Mouse (Mus musculus) spleen, adult 2 months (tissue): ENCODE results near the gene Aqp12. TPM values are rescaled to one million over a fixed set of nuclear protein-coding genes. Genes with fewer than 3 reads are reported as not detected.

Experiments used
- DNase-seq, 2 experiments: peaks; one replicate each; pipeline versions ENCODE4 v3.0.0 to v3.0.0-alpha.2; 2012 to 2021; ENCODE audit warnings: low spot score in 2 of 2, low read depth in 1 of 2
- H3K27ac ChIP-seq: fragments of 200-500 bp; 2 replicates; pipeline ENCODE4 v1.5.1; 2012; ENCODE audit warnings: low read length, inconsistent platforms; ENCODE audit not compliant: insufficient read depth
- H3K27me3 ChIP-seq: fragments of 200-500 bp; 2 replicates; pipeline ENCODE4 v1.6.1; 2012; ENCODE audit warnings: mild to moderate bottlenecking, moderate library complexity, low read length, inconsistent platforms; ENCODE audit not compliant: control insufficient read depth, insufficient read depth
- H3K36me3 ChIP-seq: fragments of 200-500 bp; 2 replicates; pipeline ENCODE4 v1.6.1; 2012; ENCODE audit warnings: mild to moderate bottlenecking, low read length, inconsistent platforms; ENCODE audit not compliant: control insufficient read depth, insufficient read depth
- H3K4me1 ChIP-seq: fragments of 200-500 bp; 2 replicates; pipeline ENCODE4 v1.6.1; 2011; ENCODE audit warnings: inconsistent platforms; ENCODE audit not compliant: control insufficient read depth, insufficient read depth, insufficient read length
- H3K4me3 ChIP-seq: fragments of 200-500 bp; 2 replicates; pipeline ENCODE4 v1.5.1; 2011; ENCODE audit warnings: mild to moderate bottlenecking, inconsistent platforms; ENCODE audit not compliant: insufficient read depth, insufficient read length; ENCODE audit errors: extremely low read depth
- CTCF ChIP-seq: fragments of 200-500 bp; IDR thresholded peaks from 2 replicates; pipeline ENCODE4 v1.5.1; 2011; ENCODE audit warnings: mild to moderate bottlenecking, inconsistent platforms; ENCODE audit not compliant: insufficient read depth, insufficient read length, insufficient replicate concordance; ENCODE audit errors: extremely low read depth
- POLR2A ChIP-seq: fragments of 200-500 bp; IDR thresholded peaks from 2 replicates; pipeline ENCODE4 v1.6.1; 2011; ENCODE audit warnings: low read depth, low read length, inconsistent platforms
- WGBS: fragments of 180-500 bp; shearing (Covaris S2); methylation state at CpG from one replicate; pipeline ENCODE4 v1.1.7; 2018; 5-methylcytosine and 5-hydroxymethylcytosine counted together
- polyA plus RNA-seq: library from polyadenylated mRNA; depleted of rRNA; stranded (reverse); fragments of >200 nt; gene quantifications from 2 replicates; pipeline ENCODE4 v1.2.3, GENCODE M21; 2012

Aqp12 gene
- polyA plus RNA-seq, 1 experiment = 28.4 TPM

DNA sequence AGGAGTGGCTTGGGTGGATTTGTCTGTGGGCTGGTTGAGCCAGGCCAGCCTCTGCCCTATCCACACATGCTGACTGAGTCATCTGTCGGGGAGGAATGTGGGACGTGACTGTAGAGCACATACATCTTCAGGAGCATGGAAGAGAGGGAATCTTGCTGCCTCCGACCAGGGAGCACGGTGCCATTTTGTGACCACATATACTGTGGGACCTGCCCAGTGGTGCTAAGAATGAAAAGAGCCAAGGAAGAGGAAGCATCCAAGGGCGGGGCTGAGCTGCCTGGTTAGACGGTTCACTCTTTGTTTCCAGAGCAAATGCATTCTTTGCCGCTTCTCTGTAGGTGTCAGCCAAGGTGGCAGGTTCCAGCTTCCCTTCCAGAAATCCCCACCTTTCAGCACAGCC, 27.5 kb upstream of the Aqp12 start:
- H3K27me3 ChIP-seq = no peaks in the 10 kb centered on the region
- TF ChIP-seq CTCF (no peak), POLR2A (no peak)
- no peaks in the 10 kb centered on the region for H3K4me1 ChIP-seq
- DNase-seq = no peak
- no peak overlapping the region for H3K4me3 ChIP-seq
- WGBS = 78% methylated on average over 7 of the region's 7 CpGs
- H3K36me3 ChIP-seq = no peaks in the 10 kb centered on the region
- H3K27ac ChIP-seq = no peak overlapping the region

- H3K36me3 ChIP-seq = no peaks in the 10 kb centered on the region
- H3K4me1 ChIP-seq = no peaks in the 10 kb centered on the region
- TF ChIP-seq POLR2A (no peak), CTCF (no peak)
- WGBS = 77% methylated on average over 11 of the region's 11 CpGs
- H3K27ac ChIP-seq = no peak overlapping the region
- H3K4me3 ChIP-seq = no peak overlapping the region
- no peaks in the 10 kb centered on the region for H3K27me3 ChIP-seq
- no peak for DNase-seq
These were observed 27.0 kb upstream of the Aqp12 start for GRCm38 (mm10) chr1:92979073-92979602.

DNA sequence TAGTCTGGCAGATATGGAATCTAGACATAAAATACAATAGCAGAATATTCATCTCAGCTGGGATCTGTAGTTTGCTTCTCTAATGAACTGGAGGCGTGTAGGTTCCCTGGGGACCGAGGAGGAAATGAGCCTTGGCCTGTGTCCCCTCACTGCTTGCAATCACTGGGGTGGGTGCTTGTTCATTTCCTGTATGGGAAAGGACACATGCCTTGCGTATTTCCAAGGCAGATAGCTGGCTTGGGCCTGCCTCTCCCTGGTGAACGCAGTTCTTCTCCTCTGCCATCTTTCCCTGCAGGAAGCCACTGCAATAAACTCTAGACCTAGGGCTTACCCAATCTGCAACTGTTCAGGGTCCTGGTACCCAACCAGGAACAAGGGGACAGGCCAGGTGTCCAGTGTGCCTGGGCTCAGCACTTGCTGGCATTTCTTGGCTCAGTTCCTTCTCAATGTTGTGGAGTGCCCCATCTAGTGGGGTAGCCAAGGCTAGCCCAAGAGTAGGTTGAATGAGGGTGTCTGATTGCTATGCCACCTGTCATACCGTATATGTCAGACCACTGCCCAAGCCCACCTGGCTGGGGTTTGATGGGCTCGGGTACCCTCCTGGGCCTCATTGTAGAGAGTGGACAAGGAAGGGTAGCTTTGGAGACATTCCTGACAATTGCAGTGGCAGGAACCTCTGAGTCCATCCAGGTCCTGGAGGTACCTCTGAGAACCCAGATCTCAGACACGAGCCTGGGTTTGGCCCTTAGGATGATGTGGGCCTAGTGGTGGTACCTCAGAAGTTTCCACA, 24.9 kb upstream of the Aqp12 start:
- 69% methylated on average over 7 of the region's 7 CpGs for WGBS
- no peaks in the 10 kb centered on the region for H3K4me1 ChIP-seq
- no peak overlapping the region for H3K27ac ChIP-seq
- no peaks in the 10 kb centered on the region for H3K36me3 ChIP-seq
- no peak overlapping the region for H3K4me3 ChIP-seq
- no peaks in the 10 kb centered on the region for H3K27me3 ChIP-seq
- TF ChIP-seq POLR2A = no peak
- no peak for TF ChIP-seq CTCF
- DNase-seq = no peak

- Histone ChIP-seq H3K4me3 (no peak overlapping the region), H3K27ac (no peak overlapping the region), H3K4me1 (no peaks in the 10 kb centered on the region), H3K27me3 (no peaks in the 10 kb centered on the region), H3K36me3 (no peaks in the 10 kb centered on the region)
- WGBS = 93% methylated on average over 17 of the region's 17 CpGs
- DNase-seq = no peak
- no peak for TF ChIP-seq CTCF
- TF ChIP-seq POLR2A = no peak
These were observed 23.1 kb upstream of the Aqp12 start for GRCm38 (mm10) chr1:92982931-92983605.

GRCm38 (mm10) chr1:92984999-92985398, 21.1 kb upstream of the Aqp12 start:
- H3K4me3 ChIP-seq = no peak overlapping the region
- 74% methylated on average over 5 of the region's 5 CpGs for WGBS
- H3K27me3 ChIP-seq = no peaks in the 10 kb centered on the region
- TF ChIP-seq POLR2A (no peak), CTCF (no peak)
- H3K4me1 ChIP-seq = no peaks in the 10 kb centered on the region
- no peaks in the 10 kb centered on the region for H3K36me3 ChIP-seq
- no peak overlapping the region for H3K27ac ChIP-seq
- DNase-seq = no peak

- Histone ChIP-seq H3K4me1 (no peaks in the 10 kb centered on the region), H3K4me3 (no peak overlapping the region), H3K27ac (no peak overlapping the region), H3K36me3 (no peaks in the 10 kb centered on the region), H3K27me3 (no peaks in the 10 kb centered on the region)
- 86% methylated on average over 4 of the region's 4 CpGs for WGBS
- DNase-seq = no peak
- no peak for TF ChIP-seq CTCF
- no peak for TF ChIP-seq POLR2A
These were observed 17.2 kb upstream of the Aqp12 start for GRCm38 (mm10) chr1:92988894-92989293.

DNA sequence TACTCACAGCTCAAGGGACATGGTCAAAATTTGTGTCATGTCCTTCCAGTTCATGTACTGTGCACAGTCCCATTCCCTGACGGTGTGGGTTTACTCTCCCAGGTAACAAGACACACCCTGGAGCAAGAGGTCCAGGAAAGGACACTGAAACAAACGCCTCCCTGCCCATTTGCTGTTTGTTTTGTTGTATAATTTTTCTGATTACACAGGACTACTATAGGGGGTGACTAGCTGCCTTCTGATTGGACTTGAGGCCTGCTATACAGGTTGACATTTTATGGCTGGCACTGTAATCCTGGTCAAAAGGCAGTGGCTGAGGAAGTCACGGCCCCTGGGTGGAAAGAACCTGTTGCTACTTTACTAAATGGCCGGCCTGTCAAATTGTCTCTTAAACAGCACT, 16.2 kb upstream of the Aqp12 start:
- DNase-seq = no peak
- H3K27ac ChIP-seq = no peak overlapping the region
- H3K4me3 ChIP-seq = no peak overlapping the region
- no peaks in the 10 kb centered on the region for H3K4me1 ChIP-seq
- no peaks in the 10 kb centered on the region for H3K27me3 ChIP-seq
- TF ChIP-seq CTCF (no peak), POLR2A (no peak)
- no peaks in the 10 kb centered on the region for H3K36me3 ChIP-seq
- 82% methylated on average over 4 of the region's 4 CpGs for WGBS
